Mouse (Mus musculus): Measurements from ENCODE around the gene Spata7. TPM values are rescaled to one million over a fixed set of nuclear protein-coding genes. Genes with fewer than 3 reads are reported as not detected.

The Spata7 gene
- polyA plus RNA-seq, 1 experiment = not detected

GRCm38 (mm10) chr12:98682196-98682595, 54.2 kb downstream of the Spata7 start:
- Histone ChIP-seq H3K4me1 (ENCODE audit: control insufficient read depth, insufficient read depth, low read length) (no peaks in the 10 kb centered on the region), H3K4me3 (ENCODE audit: insufficient read depth, low read depth, low read length) (no peak overlapping the region), H3K27ac (ENCODE audit: insufficient read depth, low read depth, low read length) (no peak overlapping the region)
- WGBS = 76% methylated on average over 15 of the region's 15 CpGs
- TF ChIP-seq CTCF (IDR thresholded peaks at IDR 0.05; ENCODE audit: insufficient read depth, low read depth, low read length) = no peak
- no peak for TF ChIP-seq POLR2A (IDR thresholded peaks at IDR 0.05; ENCODE audit: insufficient read depth, low read depth, low read length)

- TF ChIP-seq CTCF (IDR thresholded peaks at IDR 0.05; ENCODE audit: insufficient read depth, low read depth, low read length) = no peak
- TF ChIP-seq POLR2A (IDR thresholded peaks at IDR 0.05; ENCODE audit: insufficient read depth, low read depth, low read length) = no peak
- no peak overlapping the region for H3K4me3 ChIP-seq (ENCODE audit: insufficient read depth, low read depth, low read length)
- 78% methylated on average over 11 of the region's 11 CpGs for WGBS
- no peaks in the 10 kb centered on the region for H3K4me1 ChIP-seq (ENCODE audit: control insufficient read depth, insufficient read depth, low read length)
- H3K27ac ChIP-seq (ENCODE audit: insufficient read depth, low read depth, low read length) = no peak overlapping the region
Observed at GRCm38 (mm10) chr12:98683171-98683570, 55.2 kb downstream of the Spata7 start.

GRCm38 (mm10) chr12:98683574-98683973, 55.6 kb downstream of the Spata7 start:
- Histone ChIP-seq H3K27ac (ENCODE audit: insufficient read depth, low read depth, low read length) (no peak overlapping the region), H3K4me1 (ENCODE audit: control insufficient read depth, insufficient read depth, low read length) (no peaks in the 10 kb centered on the region), H3K4me3 (ENCODE audit: insufficient read depth, low read depth, low read length) (no peak overlapping the region)
- TF ChIP-seq CTCF (IDR thresholded peaks at IDR 0.05; ENCODE audit: insufficient read depth, low read depth, low read length) = no peak
- no peak for TF ChIP-seq POLR2A (IDR thresholded peaks at IDR 0.05; ENCODE audit: insufficient read depth, low read depth, low read length)
- WGBS = 86% methylated on average over 6 of the region's 6 CpGs

GRCm38 (mm10) chr12:98690230-98690629, 62.3 kb downstream of the Spata7 start:
- WGBS = 81% methylated on average over 8 of the region's 8 CpGs
- Histone ChIP-seq H3K4me3 (ENCODE audit: insufficient read depth, low read depth, low read length) (no peak overlapping the region), H3K27ac (ENCODE audit: insufficient read depth, low read depth, low read length) (no peak overlapping the region), H3K4me1 (ENCODE audit: control insufficient read depth, insufficient read depth, low read length) (no peaks in the 10 kb centered on the region)
- TF ChIP-seq CTCF (IDR thresholded peaks at IDR 0.05; ENCODE audit: insufficient read depth, low read depth, low read length) = no peak
- TF ChIP-seq POLR2A (IDR thresholded peaks at IDR 0.05; ENCODE audit: insufficient read depth, low read depth, low read length) = no peak

GRCm38 (mm10) chr12:98697202-98697601, 69.2 kb downstream of the Spata7 start:
- TF ChIP-seq CTCF (IDR thresholded peaks at IDR 0.05; ENCODE audit: insufficient read depth, low read depth, low read length) (no peak), POLR2A (IDR thresholded peaks at IDR 0.05; ENCODE audit: insufficient read depth, low read depth, low read length) (no peak)
- H3K27ac ChIP-seq (ENCODE audit: insufficient read depth, low read depth, low read length) = no peak overlapping the region
- no peaks in the 10 kb centered on the region for H3K4me1 ChIP-seq (ENCODE audit: control insufficient read depth, insufficient read depth, low read length)
- no peak overlapping the region for H3K4me3 ChIP-seq (ENCODE audit: insufficient read depth, low read depth, low read length)
- WGBS = 53% methylated on average over 5 of the region's 5 CpGs

GRCm38 (mm10) chr12:98701564-98701963, 73.6 kb downstream of the Spata7 start:
- TF ChIP-seq CTCF (IDR thresholded peaks at IDR 0.05; ENCODE audit: insufficient read depth, low read depth, low read length) (no peak), POLR2A (IDR thresholded peaks at IDR 0.05; ENCODE audit: insufficient read depth, low read depth, low read length) (no peak)
- no peaks in the 10 kb centered on the region for H3K4me1 ChIP-seq (ENCODE audit: control insufficient read depth, insufficient read depth, low read length)
- WGBS = 93% methylated on average over 9 of the region's 9 CpGs
- H3K4me3 ChIP-seq (ENCODE audit: insufficient read depth, low read depth, low read length) = no peak overlapping the region
- no peak overlapping the region for H3K27ac ChIP-seq (ENCODE audit: insufficient read depth, low read depth, low read length)

- Histone ChIP-seq H3K4me3 (ENCODE audit: insufficient read depth, low read depth, low read length) (no peak overlapping the region), H3K27ac (ENCODE audit: insufficient read depth, low read depth, low read length) (no peak overlapping the region), H3K4me1 (ENCODE audit: control insufficient read depth, insufficient read depth, low read length) (no peaks in the 10 kb centered on the region)
- TF ChIP-seq CTCF (IDR thresholded peaks at IDR 0.05; ENCODE audit: insufficient read depth, low read depth, low read length) (no peak), POLR2A (IDR thresholded peaks at IDR 0.05; ENCODE audit: insufficient read depth, low read depth, low read length) (no peak)
- 62% methylated on average over 2 of the region's 2 CpGs for WGBS
Observed at GRCm38 (mm10) chr12:98703554-98703953, 75.6 kb downstream of the Spata7 start.

GRCm38 (mm10) chr12:98703961-98704360, 76.0 kb downstream of the Spata7 start:
- Histone ChIP-seq H3K4me1 (ENCODE audit: control insufficient read depth, insufficient read depth, low read length) (no peaks in the 10 kb centered on the region), H3K27ac (ENCODE audit: insufficient read depth, low read depth, low read length) (no peak overlapping the region), H3K4me3 (ENCODE audit: insufficient read depth, low read depth, low read length) (no peak overlapping the region)
- 66% methylated on average over 10 of the region's 10 CpGs for WGBS
- TF ChIP-seq CTCF (IDR thresholded peaks at IDR 0.05; ENCODE audit: insufficient read depth, low read depth, low read length) (no peak), POLR2A (IDR thresholded peaks at IDR 0.05; ENCODE audit: insufficient read depth, low read depth, low read length) (no peak)

- Histone ChIP-seq H3K4me3 (ENCODE audit: insufficient read depth, low read depth, low read length) (no peak overlapping the region), H3K4me1 (ENCODE audit: control insufficient read depth, insufficient read depth, low read length) (no peaks in the 10 kb centered on the region), H3K27ac (ENCODE audit: insufficient read depth, low read depth, low read length) (no peak overlapping the region)
- no peak for TF ChIP-seq POLR2A (IDR thresholded peaks at IDR 0.05; ENCODE audit: insufficient read depth, low read depth, low read length)
- 86% methylated on average over 6 of the region's 6 CpGs for WGBS
Observed at GRCm38 (mm10) chr12:98712819-98713218, 84.9 kb downstream of the Spata7 start.

- TF ChIP-seq CTCF (IDR thresholded peaks at IDR 0.05; ENCODE audit: insufficient read depth, low read depth, low read length) (no peak), POLR2A (IDR thresholded peaks at IDR 0.05; ENCODE audit: insufficient read depth, low read depth, low read length) (no peak)
- WGBS = 77% methylated on average over 7 of the region's 7 CpGs
- Histone ChIP-seq H3K4me1 (ENCODE audit: control insufficient read depth, insufficient read depth, low read length) (no peaks in the 10 kb centered on the region), H3K4me3 (ENCODE audit: insufficient read depth, low read depth, low read length) (no peak overlapping the region), H3K27ac (ENCODE audit: insufficient read depth, low read depth, low read length) (no peak overlapping the region)
Observed at GRCm38 (mm10) chr12:98713621-98714103, 85.7 kb downstream of the Spata7 start.

Data from olfactory bulb, adult 2 months (tissue).